Mouse (Mus musculus) skeletal muscle tissue, adult 2 months (tissue): ENCODE data around the gene Ints7.

Experiments
- DNase-seq: peaks from one replicate; pipeline ENCODE4 v3.0.0-alpha.2; 2012; ENCODE audit warnings: low read depth, low spot score

The Ints7 gene

GRCm38 (mm10) chr1:191584483-191584882 lies 9.0 kb downstream of the Ints7 start:
- DNase-seq, result no peak

- DNase-seq, result no peak
These were observed 10.3 kb downstream of the Ints7 start for GRCm38 (mm10) chr1:191585704-191586103.

GRCm38 (mm10) chr1:191587062-191587461 lies 11.6 kb downstream of the Ints7 start:
- no peak for DNase-seq

GRCm38 (mm10) chr1:191588749-191589148 lies 13.3 kb downstream of the Ints7 start:
- no peak for DNase-seq

GRCm38 (mm10) chr1:191592016-191592720 lies 16.7 kb downstream of the Ints7 start:
- no peak for DNase-seq

GRCm38 (mm10) chr1:191596076-191596475 lies 20.6 kb downstream of the Ints7 start:
- DNase-seq, result no peak

GRCm38 (mm10) chr1:191599210-191599609 lies 23.8 kb downstream of the Ints7 start:
- no peak for DNase-seq

- no peak for DNase-seq
These were observed 29.3 kb downstream of the Ints7 start for GRCm38 (mm10) chr1:191604690-191605089.

- no peak for DNase-seq
These were observed 33.6 kb downstream of the Ints7 start for GRCm38 (mm10) chr1:191609051-191609450.

- no peak for DNase-seq
These were observed 34.1 kb downstream of the Ints7 start for GRCm38 (mm10) chr1:191609578-191609977.

GRCm38 (mm10) chr1:191610357-191610756 lies 34.9 kb downstream of the Ints7 start:
- DNase-seq, result no peak

- DNase-seq, result no peak
These were observed 36.2 kb downstream of the Ints7 start for GRCm38 (mm10) chr1:191611686-191612085.

- no peak for DNase-seq
These were observed 37.4 kb downstream of the Ints7 start for GRCm38 (mm10) chr1:191612877-191613276.

- DNase-seq, result no peak
These were observed 40.8 kb downstream of the Ints7 start for GRCm38 (mm10) chr1:191616245-191616644.

- DNase-seq, result no peak
These were observed 42.2 kb downstream of the Ints7 start for GRCm38 (mm10) chr1:191617589-191617988.

- DNase-seq, result no peak
These were observed 42.8 kb downstream of the Ints7 start for GRCm38 (mm10) chr1:191618067-191618766.

- no peak for DNase-seq
These were observed 45.7 kb downstream of the Ints7 start for GRCm38 (mm10) chr1:191621096-191621495.

GRCm38 (mm10) chr1:191622801-191623200 lies 47.4 kb downstream of the Ints7 start:
- peak; percentile 40 for DNase-seq

GRCm38 (mm10) chr1:191624492-191624891 lies 49.1 kb downstream of the Ints7 start:
- DNase-seq, result no peak

GRCm38 (mm10) chr1:191625026-191625425 lies 49.6 kb downstream of the Ints7 start:
- no peak for DNase-seq

GRCm38 (mm10) chr1:191625620-191626019 lies 50.2 kb downstream of the Ints7 start:
- no peak for DNase-seq

- DNase-seq, result peak; percentile 7
These were observed 53.2 kb downstream of the Ints7 start for GRCm38 (mm10) chr1:191628457-191629169.
